Mouse (Mus musculus) kidney, adult 18-20 months (tissue): ENCODE results near the gene Scoc.

Experiments
- DNase-seq: peaks from one replicate; pipeline ENCODE4 v3.0.0; 2021

The Scoc gene

DNA sequence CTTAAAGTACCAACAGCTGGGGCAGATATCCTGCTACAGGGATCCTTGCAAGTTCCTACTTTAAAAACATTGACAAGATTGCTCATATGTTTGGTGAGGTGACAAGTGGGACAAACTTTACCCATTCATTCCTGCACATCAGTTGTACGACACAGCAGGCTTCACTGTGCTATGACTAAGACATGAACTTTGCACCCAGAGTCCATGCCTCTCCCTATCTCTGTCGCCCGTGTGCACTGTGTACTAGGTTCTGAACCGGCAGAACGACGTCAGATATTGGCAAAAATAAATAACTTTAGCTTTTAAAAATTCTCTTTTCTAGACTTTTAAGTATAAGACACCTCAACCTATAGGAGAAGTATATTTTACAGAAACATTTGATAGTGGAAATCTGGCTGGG is 61.5 kb downstream of the Scoc start:
- DNase-seq, result no peak

- no peak for DNase-seq
Observed at GRCm38 (mm10) chr8:83394325-83394724, 63.9 kb downstream of the Scoc start.

GRCm38 (mm10) chr8:83392521-83392920 is 65.7 kb downstream of the Scoc start:
- DNase-seq, result no peak

GRCm38 (mm10) chr8:83390006-83390701 is 68.0 kb downstream of the Scoc start:
- no peak for DNase-seq

DNA sequence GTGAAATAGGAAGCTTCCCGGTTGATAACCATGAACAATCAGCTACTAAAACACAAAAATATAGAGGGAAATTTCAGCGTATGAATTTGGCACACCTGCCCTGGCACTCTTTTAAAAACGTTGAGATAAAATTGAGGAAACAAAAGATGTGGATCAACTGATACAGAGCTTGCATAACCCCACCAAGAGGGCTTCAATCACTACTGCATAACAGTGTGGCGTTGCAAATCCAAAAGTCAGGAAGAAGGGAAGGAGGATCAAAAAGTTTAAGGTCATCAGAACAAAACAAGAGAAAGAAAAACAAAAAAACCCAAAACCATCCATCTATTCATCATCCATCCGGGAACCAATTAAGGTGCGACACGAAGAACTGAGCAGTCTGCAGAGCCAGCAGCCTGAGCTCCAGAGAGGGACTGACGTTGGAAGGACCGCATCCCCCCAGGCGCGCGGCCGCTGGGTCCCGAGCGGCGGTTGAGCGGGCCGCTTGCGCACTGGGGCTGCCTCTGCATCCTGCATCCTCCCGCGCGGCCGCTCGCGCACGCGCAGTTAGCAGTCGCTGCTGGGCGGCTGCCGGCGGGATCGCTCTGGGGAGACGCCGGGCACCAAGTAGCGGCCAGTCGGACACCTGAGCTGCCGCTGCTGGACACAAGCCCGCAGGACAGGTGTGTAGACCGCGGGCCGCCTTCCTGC is 68.7 kb downstream of the Scoc start, which contains the start of gene Clgn:
Gene Clgn (plus strand): TSS at position 552 of the 690 bp plus-strand sequence.
- peak; percentile 9 for DNase-seq

DNA sequence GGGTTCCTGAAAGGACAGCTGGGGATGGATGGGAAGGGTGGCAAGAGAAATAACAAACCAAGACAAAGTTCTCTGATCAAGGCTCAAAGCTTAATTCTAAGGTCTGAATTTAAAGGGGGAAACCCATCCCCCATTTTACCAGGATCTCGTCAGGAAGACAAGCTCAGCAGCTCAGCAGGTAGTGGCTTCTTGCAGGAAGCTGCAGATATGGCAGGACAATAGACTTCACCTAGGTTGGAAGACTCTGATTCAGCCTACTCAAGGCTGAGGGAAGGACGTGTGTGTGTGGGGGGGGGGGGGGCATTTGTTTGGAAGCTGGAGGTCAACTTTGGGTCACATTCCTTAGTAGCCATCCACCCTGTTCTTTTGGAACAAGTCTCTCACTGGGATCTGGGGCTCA is 75.3 kb downstream of the Scoc start:
- DNase-seq, result no peak

DNA sequence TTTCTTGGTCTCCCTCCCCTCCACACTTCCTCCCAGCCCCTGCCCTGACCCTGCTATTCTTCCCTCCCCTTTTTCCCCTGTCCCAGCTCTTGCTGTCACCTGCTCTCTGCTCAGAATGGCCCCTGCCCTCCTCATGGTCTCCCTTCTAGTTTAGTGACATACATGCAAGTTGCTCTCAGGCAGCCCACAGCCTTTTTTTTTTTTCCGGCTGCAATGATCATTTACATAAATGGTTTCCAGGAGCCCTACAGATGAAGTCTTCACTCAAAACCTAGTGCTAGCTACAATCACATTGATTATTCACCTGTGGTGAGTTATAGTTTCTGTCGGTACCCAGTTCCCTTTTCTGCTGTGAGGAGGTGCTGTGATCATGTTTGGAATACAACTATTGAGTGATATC is 77.2 kb downstream of the Scoc start:
- DNase-seq, result no peak

- no peak for DNase-seq
Observed at GRCm38 (mm10) chr8:83380141-83380540, 78.0 kb downstream of the Scoc start.
